Mouse (Mus musculus) G1E (cell line): ENCODE measurements around the gene Coq8b.

Experiments
- CTCF ChIP-seq: IDR thresholded peaks from 2 replicates; pipeline ENCODE4 v1.5.1; 2012; ENCODE audit warnings: low read depth, low read length, inconsistent platforms, mixed read lengths
- POLR2AphosphoS5 ChIP-seq: IDR thresholded peaks from 2 replicates; pipeline ENCODE4 v1.6.1; 2012; ENCODE audit warnings: low read depth, low read length, inconsistent platforms; ENCODE audit not compliant: insufficient replicate concordance

DNA sequence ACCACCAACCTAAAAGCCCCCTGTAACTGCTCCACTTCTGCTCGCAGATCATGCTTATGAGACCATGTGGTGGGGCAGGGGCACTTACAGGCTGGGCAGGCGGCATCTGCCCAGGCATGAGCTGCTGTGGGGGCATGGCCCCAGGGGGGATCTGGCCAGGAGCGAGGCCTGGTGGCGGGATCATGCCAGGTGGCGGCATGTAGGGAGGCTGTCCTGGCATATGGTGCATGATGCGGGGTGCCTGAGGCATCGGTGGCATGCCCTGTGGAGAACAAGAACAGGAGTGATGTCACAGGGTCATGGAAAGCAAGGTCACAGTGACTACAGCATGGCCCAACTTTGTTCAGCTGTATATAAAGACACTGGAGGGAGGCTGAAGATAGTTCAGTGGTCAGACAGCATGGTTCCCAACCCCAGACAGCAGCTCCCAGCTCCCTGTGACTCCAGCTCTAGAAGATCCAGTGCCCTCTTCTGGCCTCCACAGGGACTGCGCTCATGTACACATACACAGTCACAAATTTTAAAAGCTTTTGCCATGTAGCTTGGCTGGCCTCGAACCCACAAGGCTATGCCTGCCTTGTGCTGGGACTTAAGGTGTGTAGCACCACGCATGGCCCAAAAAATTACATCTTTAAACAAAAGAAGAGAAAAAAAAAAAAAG is 43.4 kb upstream of the Coq8b start:
- TF ChIP-seq CTCF (peak; percentile 4; the same call in 1 of the 2 replicates), POLR2AphosphoS5 (no peak)
